Mouse (Mus musculus) G1E (cell line): ENCODE results near the gene Slc39a1. TPM values are rescaled to one million over a fixed set of nuclear protein-coding genes. Genes with fewer than 3 reads are reported as not detected.
A peak's percentile ranks its signal among the peaks of the same experiment; 100 is the strongest.
"Not testable (repeated sequence)": the region's sequence is repeated elsewhere in the genome, so short reads cannot be mapped to it uniquely, and the experiment has no call there.

Experiments
- ATAC-seq: 2 replicates; pipeline ENCODE4 v1.8.0; 2016; ENCODE audit warnings: mild to moderate bottlenecking; ENCODE audit not compliant: insufficient number of reproducible peaks, poor library complexity, low FRiP score, severe bottlenecking; ENCODE audit errors: extremely low read depth
- DNase-seq: peaks from one replicate; pipeline ENCODE4 v3.0.0; 2012; ENCODE audit warnings: low spot score
- H3K27me3 ChIP-seq: 2 replicates; pipeline ENCODE4 v1.6.1; 2012; ENCODE audit warnings: mild to moderate bottlenecking, low read length, inconsistent platforms; ENCODE audit not compliant: insufficient read depth
- H3K36me3 ChIP-seq: replicated peaks from 2 replicates; pipeline ENCODE3; 2012; ENCODE audit warnings: mild to moderate bottlenecking, inconsistent platforms
- H3K4me1 ChIP-seq: 2 replicates; pipeline ENCODE4 v1.6.1; 2012; ENCODE audit warnings: low read depth, low read length, inconsistent platforms, mixed read lengths; ENCODE audit not compliant: insufficient read depth
- H3K4me3 ChIP-seq: 2 replicates; pipeline ENCODE4 v1.5.1; 2012; ENCODE audit warnings: low read depth, mild to moderate bottlenecking, inconsistent platforms, low read length, moderate library complexity, mixed read lengths
- H3K9me3 ChIP-seq: replicated peaks from 2 replicates; pipeline ENCODE4 v1.6.1; 2012; ENCODE audit warnings: inconsistent platforms
- CTCF ChIP-seq: IDR thresholded peaks from 2 replicates; pipeline ENCODE4 v1.5.1; 2012; ENCODE audit warnings: low read depth, low read length, inconsistent platforms, mixed read lengths
- GATA1 ChIP-seq: IDR thresholded peaks from 2 replicates; pipeline ENCODE4 v1.6.1; 2012; ENCODE audit warnings: borderline replicate concordance, low read length, inconsistent platforms, mixed read lengths
- GATA2 ChIP-seq: IDR thresholded peaks from 2 replicates; pipeline ENCODE4 v1.6.1; 2012; ENCODE audit warnings: low read depth, low read length, inconsistent platforms, borderline replicate concordance
- POLR2AphosphoS5 ChIP-seq: IDR thresholded peaks from 2 replicates; pipeline ENCODE4 v1.6.1; 2012; ENCODE audit warnings: low read depth, low read length, inconsistent platforms; ENCODE audit not compliant: insufficient replicate concordance
- TAL1 ChIP-seq: conservative IDR thresholded peaks from 2 replicates; pipeline ENCODE4 v1.6.1; 2012; ENCODE audit warnings: low read depth, low read length, inconsistent platforms, mixed read lengths
- polyA plus RNA-seq: library from polyadenylated mRNA; stranded (reverse); fragments of >175 nt; gene quantifications from 2 replicates; pipeline ENCODE4 v1.2.3, GENCODE M21; 2012
- total RNA-seq, 2 experiments: library from RNA; stranded (forward) in 1 of 2; stranded (reverse) in 1 of 2; fragments of 200-1000 nt in 1 of 2; fragments of >200 nt in 1 of 2; fragmentation: Nextera tagmentation in 1 of 2; gene quantifications; 2 replicates each; pipeline ENCODE4 v1.2.3; 2014 to 2017

Gene Slc39a1
- total and polyA plus RNA-seq, 3 experiments: 15.6 to 38.0 (median 31.8) TPM

GRCm38 (mm10) chr3:90279216-90279615 lies 31.2 kb downstream of the Slc39a1 start:
- H3K4me3 ChIP-seq: no peak overlapping the region
- no peaks in the 10 kb centered on the region for H3K9me3 ChIP-seq
- peaks cover 81% of the 10 kb centered on the region for H3K36me3 ChIP-seq
- TF ChIP-seq POLR2AphosphoS5: no peak
- no peak for TF ChIP-seq TAL1
- TF ChIP-seq GATA1: no peak
- TF ChIP-seq GATA2: no peak
- TF ChIP-seq CTCF: no peak
- DNase-seq (no peak), ATAC-seq (no peak)
- no peaks in the 10 kb centered on the region for H3K27me3 ChIP-seq
- peaks cover under 1% of the 10 kb centered on the region; the same call in 1 of the 2 replicates for H3K4me1 ChIP-seq

- Histone ChIP-seq H3K36me3 (peaks cover 77% of the 10 kb centered on the region), H3K4me1 (no peaks in the 10 kb centered on the region), H3K27me3 (no peaks in the 10 kb centered on the region), H3K9me3 (no peaks in the 10 kb centered on the region), H3K4me3 (no peak overlapping the region)
- DNase-seq: no peak
- ATAC-seq: no peak
- TF ChIP-seq GATA2 (no peak), GATA1 (no peak), TAL1 (no peak), CTCF (no peak), POLR2AphosphoS5 (no peak)
These were observed 31.8 kb downstream of the Slc39a1 start for GRCm38 (mm10) chr3:90279743-90280142.

GRCm38 (mm10) chr3:90280708-90281107 lies 32.7 kb downstream of the Slc39a1 start:
- no peaks in the 10 kb centered on the region for H3K27me3 ChIP-seq
- H3K4me3 ChIP-seq: no peak overlapping the region
- no peaks in the 10 kb centered on the region for H3K4me1 ChIP-seq
- H3K36me3 ChIP-seq: peaks cover 67% of the 10 kb centered on the region
- no peaks in the 10 kb centered on the region for H3K9me3 ChIP-seq
- ATAC-seq (no peak), DNase-seq (no peak)
- TF ChIP-seq GATA1 (no peak), GATA2 (no peak), POLR2AphosphoS5 (no peak), TAL1 (no peak), CTCF (no peak)

GRCm38 (mm10) chr3:90284150-90284549 lies 36.2 kb downstream of the Slc39a1 start:
- H3K36me3 ChIP-seq: peaks cover 33% of the 10 kb centered on the region

GRCm38 (mm10) chr3:90289403-90289802 lies 41.4 kb downstream of the Slc39a1 start:
- ATAC-seq, H3K27me3 ChIP-seq, DNase-seq, H3K9me3 ChIP-seq, H3K4me3 ChIP-seq, H3K36me3 ChIP-seq: not testable (repeated sequence)
- H3K4me1 ChIP-seq: peaks cover 13% of the 10 kb centered on the region

More at GRCm38 (mm10) chr3:90284150-90284549, 36.2 kb downstream of the Slc39a1 start:
- DNase-seq (no peak), ATAC-seq (no peak)
- H3K4me3 ChIP-seq: no peak overlapping the region
- no peaks in the 10 kb centered on the region for H3K9me3 ChIP-seq
- no peak for TF ChIP-seq GATA2
- TF ChIP-seq CTCF: no peak
- TF ChIP-seq GATA1: no peak
- no peak for TF ChIP-seq POLR2AphosphoS5
- no peak for TF ChIP-seq TAL1
- peaks cover 3% of the 10 kb centered on the region; the same call in 1 of the 2 replicates for H3K4me1 ChIP-seq
- no peaks in the 10 kb centered on the region for H3K27me3 ChIP-seq

GRCm38 (mm10) chr3:90290602-90291001 lies 42.6 kb downstream of the Slc39a1 start:
- DNase-seq (no peak), ATAC-seq (no peak)
- Histone ChIP-seq H3K27me3 (no peaks in the 10 kb centered on the region), H3K4me3 (no peak overlapping the region), H3K36me3 (peaks cover 8% of the 10 kb centered on the region), H3K4me1 (peaks cover 23% of the 10 kb centered on the region), H3K9me3 (no peaks in the 10 kb centered on the region)
- no peak for TF ChIP-seq CTCF
- TF ChIP-seq GATA1: no peak
- no peak for TF ChIP-seq POLR2AphosphoS5
- TF ChIP-seq GATA2: no peak
- no peak for TF ChIP-seq TAL1

- TF ChIP-seq TAL1 (no peak), GATA2 (no peak), GATA1 (no peak), CTCF (no peak), POLR2AphosphoS5 (no peak)
- peak overlapping the region; percentile 78 for H3K4me3 ChIP-seq
- no peak for ATAC-seq
- no peaks in the 10 kb centered on the region for H3K9me3 ChIP-seq
- H3K36me3 ChIP-seq: peaks cover 17% of the 10 kb centered on the region
- H3K4me1 ChIP-seq: peaks cover 31% of the 10 kb centered on the region
- no peak for DNase-seq
- no peaks in the 10 kb centered on the region for H3K27me3 ChIP-seq
These were observed 44.0 kb downstream of the Slc39a1 start for GRCm38 (mm10) chr3:90291982-90292344.
